Mouse (Mus musculus) kidney, postnatal 25 days (tissue): Measurements from ENCODE around the gene Col10a1.
A peak's percentile ranks its signal among the peaks of the same experiment; 100 is the strongest.
"Not testable (repeated sequence)": the region's sequence is repeated elsewhere in the genome, so short reads cannot be mapped to it uniquely, and the experiment has no call there.

Source experiments
- DNase-seq, 2 experiments: peaks; one replicate each; pipeline ENCODE4 v3.0.0; 2021; ENCODE audit warnings: mixed read lengths in 2 of 2

Col10a1 gene

DNA sequence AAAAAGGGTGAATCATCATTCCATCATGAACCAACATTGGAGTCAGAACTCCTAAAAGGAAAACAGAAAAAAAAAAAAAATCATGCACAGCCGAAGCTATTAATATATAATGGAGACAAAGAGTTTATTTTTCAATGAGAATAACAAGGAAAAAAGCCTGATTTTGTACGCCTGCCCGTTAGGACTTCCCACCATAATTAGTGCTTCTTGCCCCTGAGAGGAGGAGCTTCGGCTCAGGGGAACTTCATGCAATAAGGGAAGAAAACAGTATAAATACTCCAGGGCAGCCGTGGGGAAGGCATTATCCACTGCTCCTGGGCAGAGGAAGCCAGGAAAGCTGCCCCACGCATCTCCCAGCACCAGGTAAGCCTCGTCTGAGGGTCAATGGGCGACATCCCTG, at the start of gene Col10a1:
TSS of gene Col10a1 (plus strand) at position 301 of the 400 bp plus-strand sequence.
- no peak for DNase-seq

DNA sequence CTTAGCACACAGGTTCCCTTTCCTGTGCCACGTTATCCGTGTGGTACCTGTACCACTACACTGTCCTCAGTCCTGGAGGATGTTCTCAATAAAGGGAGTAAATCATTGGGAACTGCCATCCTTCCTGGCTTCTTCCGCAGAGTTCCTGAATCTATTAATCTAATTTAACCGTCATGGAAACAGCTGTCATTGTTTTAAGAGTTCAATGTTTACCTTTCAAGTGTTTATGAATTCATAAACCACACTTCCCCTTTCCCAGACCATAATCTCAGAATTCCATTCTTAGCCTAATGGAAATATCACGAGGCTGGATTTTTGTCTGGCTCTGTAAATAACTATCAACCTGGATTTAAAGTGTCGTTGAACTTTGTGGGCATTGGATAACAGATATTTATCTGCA, 48.8 kb upstream of the Col10a1 start:
- no peak for DNase-seq

DNA sequence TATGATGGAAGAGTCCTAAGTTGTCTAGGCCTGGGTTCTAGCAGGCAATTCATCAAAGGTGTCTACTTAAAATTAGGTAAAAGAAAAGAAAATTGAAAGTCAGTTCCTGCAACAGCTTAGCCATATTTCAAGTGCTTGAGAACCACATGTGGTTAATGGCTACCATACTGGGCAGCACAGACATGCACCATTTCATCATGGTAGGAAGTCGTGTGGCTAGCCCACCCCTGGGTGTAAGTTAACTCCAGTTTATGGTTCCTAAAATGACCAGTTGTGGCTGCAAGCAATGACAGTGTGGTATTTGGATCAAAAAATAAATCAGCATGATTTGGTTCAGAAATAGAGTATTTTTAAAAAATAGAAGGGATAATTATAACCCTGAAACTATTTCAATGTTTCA, 47.9 kb upstream of the Col10a1 start:
- no peak for DNase-seq

DNA sequence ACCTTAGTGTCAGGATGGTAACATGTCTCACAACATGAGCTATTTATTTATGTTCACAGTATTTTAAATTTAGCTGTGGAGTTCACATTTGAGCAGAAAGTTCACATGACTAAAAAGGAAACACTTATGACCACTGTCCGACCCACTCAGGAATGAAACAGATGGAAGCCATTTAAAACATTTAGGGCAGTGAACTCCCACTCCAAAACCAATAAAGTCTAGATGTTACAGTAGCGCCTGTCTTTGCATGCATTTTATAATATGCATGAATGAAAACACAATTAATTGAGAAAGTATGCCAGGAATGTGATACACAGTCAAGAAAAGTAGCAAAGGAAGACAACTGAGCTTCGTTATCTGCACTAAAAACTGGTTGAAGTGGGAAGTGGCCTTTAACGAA, 37.6 kb upstream of the Col10a1 start:
- no peak for DNase-seq

DNA sequence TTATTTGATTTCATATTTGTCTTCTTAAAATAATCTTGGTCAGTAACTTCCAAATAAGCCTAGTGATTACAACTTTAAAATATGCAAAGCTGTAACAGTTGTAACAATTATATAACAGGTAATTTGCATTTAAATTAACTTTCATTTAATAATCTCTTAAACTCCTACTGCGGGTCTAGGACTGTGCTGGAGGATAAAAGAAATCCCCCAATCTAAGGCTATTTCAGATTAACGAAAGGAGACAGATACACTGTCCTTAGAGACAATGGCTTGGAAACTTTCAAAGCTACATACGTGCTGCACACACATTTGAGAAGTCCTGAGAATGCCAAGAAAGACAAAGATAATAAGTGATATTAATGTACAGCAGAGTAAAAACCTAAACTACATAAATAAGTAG, 31.5 kb upstream of the Col10a1 start:
- no peak for DNase-seq

DNA sequence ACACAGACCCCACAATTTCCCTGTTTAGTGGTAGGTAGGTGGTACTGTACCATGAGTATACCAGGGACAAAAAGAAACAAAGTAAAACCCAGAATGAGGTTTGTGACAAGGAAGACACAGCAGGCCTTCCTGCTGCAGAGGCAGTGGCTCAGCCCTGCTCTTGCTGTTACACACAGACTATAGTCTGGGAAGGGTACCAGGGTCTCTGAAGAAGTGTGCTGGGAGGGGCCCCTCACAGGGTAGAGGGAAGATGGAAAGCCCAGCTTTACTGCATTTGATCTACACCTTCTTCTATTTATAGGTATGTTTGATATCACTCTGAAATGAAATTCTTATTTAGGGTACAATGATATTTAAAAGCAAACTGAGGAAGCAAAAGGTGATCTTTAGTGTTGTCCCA, 26.0 kb upstream of the Col10a1 start:
- peak in 1 of 2 experiments; percentile 20 for DNase-seq

DNA sequence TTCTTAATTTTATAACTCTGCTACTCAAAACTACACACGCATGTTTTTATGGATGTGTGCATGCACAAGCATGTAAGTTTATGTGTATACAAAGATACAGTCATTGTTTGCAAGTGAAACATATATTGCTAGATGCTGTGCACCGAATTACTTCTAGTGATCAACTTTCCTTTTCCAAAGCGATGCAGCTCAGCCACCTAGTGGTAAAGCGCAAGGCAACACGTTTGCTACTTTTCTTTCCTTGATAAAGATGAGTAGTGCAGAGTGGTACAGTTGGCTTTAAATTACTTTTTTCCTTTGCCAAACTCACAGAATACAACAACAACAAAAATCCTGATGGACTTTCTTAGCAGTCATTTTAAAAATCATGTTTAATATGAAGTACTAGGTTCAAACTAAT, 21.6 kb upstream of the Col10a1 start:
- no peak for DNase-seq

- DNase-seq = no peak
These were observed 16.4 kb upstream of the Col10a1 start for GRCm38 (mm10) chr10:34373332-34373731.

- no peak for DNase-seq
These were observed 4.1 kb upstream of the Col10a1 start for GRCm38 (mm10) chr10:34385636-34386035.

DNA sequence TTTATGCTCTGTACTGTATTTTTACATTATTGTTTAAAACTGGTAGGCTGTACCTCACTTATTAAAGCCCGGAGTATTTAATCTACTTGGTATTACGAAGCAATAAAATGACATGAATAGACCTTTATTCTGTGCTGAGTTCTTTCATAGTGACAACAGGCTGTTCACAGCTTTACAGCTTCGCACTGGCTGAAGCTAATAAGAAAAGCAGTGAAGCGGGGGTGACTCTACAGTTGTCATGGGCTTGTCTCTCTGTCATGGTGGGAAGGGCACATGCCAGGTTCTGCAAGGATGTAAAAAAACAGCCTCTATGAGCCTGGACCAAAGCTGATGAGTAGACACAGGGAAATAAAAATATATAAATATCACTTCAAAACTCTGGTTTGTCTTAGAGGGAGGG, 7.2 kb downstream of the Col10a1 start:
- no peak for DNase-seq

DNA sequence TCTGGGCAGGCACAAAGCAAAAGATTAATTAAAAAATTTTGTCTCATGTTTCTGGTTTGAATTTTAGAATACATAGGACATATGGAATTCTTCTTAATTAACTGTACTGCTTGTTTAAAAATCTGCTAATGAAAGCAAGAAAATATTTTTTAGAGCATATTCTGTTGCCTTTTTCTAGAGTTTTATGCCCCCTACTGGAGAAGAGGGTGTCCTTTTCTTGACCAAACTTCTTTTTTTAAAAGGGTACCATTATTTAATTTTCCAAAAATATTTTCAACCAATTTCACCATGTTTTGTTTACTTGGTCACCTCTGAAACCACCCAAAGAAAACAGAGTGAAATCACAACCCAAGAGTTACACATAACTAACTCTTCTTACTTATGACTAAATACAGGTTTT, 9.5 kb downstream of the Col10a1 start:
- no peak for DNase-seq

GRCm38 (mm10) chr10:34418204-34418756, 28.5 kb downstream of the Col10a1 start, which contains the start of gene Nt5dc1:
Gene Nt5dc1 (minus strand): TSS chr10:34418552.
- DNase-seq = peak; percentile 96

DNA sequence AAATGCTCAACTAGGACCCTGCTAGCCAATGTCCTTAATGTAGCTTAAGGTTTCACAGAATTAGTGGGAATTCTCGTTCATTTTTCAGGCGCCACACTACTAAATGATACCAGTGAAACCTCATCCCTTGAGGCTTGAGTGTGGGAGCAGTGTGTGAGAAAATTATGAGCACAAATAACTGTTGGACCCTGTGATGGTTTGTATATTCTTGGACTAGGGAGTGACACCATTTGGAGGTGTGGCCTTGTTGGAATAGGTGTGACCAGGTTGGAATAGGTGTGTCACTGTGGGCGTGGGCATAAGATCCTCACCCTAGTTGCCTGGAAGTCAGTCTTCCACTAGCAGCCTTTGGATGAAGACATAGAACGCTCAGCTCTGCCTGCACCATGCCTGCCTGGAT, 29.0 kb downstream of the Col10a1 start:
- not testable (repeated sequence) for DNase-seq

GRCm38 (mm10) chr10:34431783-34432182, 42.0 kb downstream of the Col10a1 start:
- DNase-seq = no peak

GRCm38 (mm10) chr10:34434191-34434590, 44.4 kb downstream of the Col10a1 start:
- not testable (repeated sequence) for DNase-seq
